Mouse (Mus musculus): ENCODE measurements around the gene Cog5. TPM values are rescaled to one million over a fixed set of nuclear protein-coding genes. Genes with fewer than 3 reads are reported as not detected.

The Cog5 gene
- polyA plus RNA-seq, 1 experiment from 2014 or later: 27.6 TPM

GRCm38 (mm10) chr12:31862668-31863538 is 208.2 kb downstream of the Cog5 start:
- Histone ChIP-seq H3K4me2 (replicated peaks; ENCODE audit: low read depth, low read length) (no peak overlapping the region), H3K9ac (replicated peaks; ENCODE audit: low read length) (no peak overlapping the region), H3K36me3 (ENCODE audit: insufficient read depth, low read length) (no peaks in the 10 kb centered on the region), H3K4me1 (ENCODE audit: insufficient read depth, low read length) (no peaks in the 10 kb centered on the region), H3K4me3 (ENCODE audit: low read length) (no peak overlapping the region), H3K27ac (ENCODE audit: low read length) (no peak overlapping the region), H3K9me3 (ENCODE audit: low read length) (no peaks in the 10 kb centered on the region), H3K27me3 (ENCODE audit: insufficient read depth, low read length) (no peaks in the 10 kb centered on the region)
- no peak for ATAC-seq (ENCODE audit: low FRiP score, low TSS enrichment)
- 91% methylated on average over 16 of the region's 16 CpGs for WGBS

- Histone ChIP-seq H3K4me3 (ENCODE audit: low read length) (no peak overlapping the region), H3K27ac (ENCODE audit: low read length) (no peak overlapping the region), H3K4me2 (replicated peaks; ENCODE audit: low read depth, low read length) (no peak overlapping the region), H3K27me3 (ENCODE audit: insufficient read depth, low read length) (no peaks in the 10 kb centered on the region), H3K9me3 (ENCODE audit: low read length) (no peaks in the 10 kb centered on the region), H3K9ac (replicated peaks; ENCODE audit: low read length) (no peak overlapping the region), H3K4me1 (ENCODE audit: insufficient read depth, low read length) (no peaks in the 10 kb centered on the region), H3K36me3 (ENCODE audit: insufficient read depth, low read length) (no peaks in the 10 kb centered on the region)
- WGBS: 85% methylated on average over 4 of the region's 4 CpGs
- ATAC-seq (ENCODE audit: low FRiP score, low TSS enrichment): no peak
Observed at GRCm38 (mm10) chr12:31876775-31877174, 222.1 kb downstream of the Cog5 start.

- WGBS: 52% methylated on average over 1 of the region's 1 CpGs
- no peaks in the 10 kb centered on the region for H3K27me3 ChIP-seq (ENCODE audit: insufficient read depth, low read length)
- no peak overlapping the region for H3K4me3 ChIP-seq (ENCODE audit: low read length)
- no peaks in the 10 kb centered on the region for H3K4me1 ChIP-seq (ENCODE audit: insufficient read depth, low read length)
- H3K4me2 ChIP-seq (replicated peaks; ENCODE audit: low read depth, low read length): no peak overlapping the region
- no peaks in the 10 kb centered on the region for H3K9me3 ChIP-seq (ENCODE audit: low read length)
- H3K9ac ChIP-seq (replicated peaks; ENCODE audit: low read length): no peak overlapping the region
- H3K27ac ChIP-seq (ENCODE audit: low read length): no peak overlapping the region
- H3K36me3 ChIP-seq (ENCODE audit: insufficient read depth, low read length): peaks cover 10% of the 10 kb centered on the region; the same call in 1 of the 2 replicates
- no peak for ATAC-seq (ENCODE audit: low FRiP score, low TSS enrichment)
Observed at GRCm38 (mm10) chr12:31882736-31883135, 228.1 kb downstream of the Cog5 start.

GRCm38 (mm10) chr12:31884365-31884764 is 229.7 kb downstream of the Cog5 start:
- 94% methylated on average over 4 of the region's 4 CpGs for WGBS
- no peak overlapping the region for H3K9ac ChIP-seq (replicated peaks; ENCODE audit: low read length)
- ATAC-seq (ENCODE audit: low FRiP score, low TSS enrichment): no peak

GRCm38 (mm10) chr12:31885084-31885483 is 230.4 kb downstream of the Cog5 start:
- Histone ChIP-seq H3K4me3 (ENCODE audit: low read length) (no peak overlapping the region), H3K27me3 (ENCODE audit: insufficient read depth, low read length) (no peaks in the 10 kb centered on the region), H3K4me2 (replicated peaks; ENCODE audit: low read depth, low read length) (no peak overlapping the region), H3K4me1 (ENCODE audit: insufficient read depth, low read length) (no peaks in the 10 kb centered on the region), H3K36me3 (ENCODE audit: insufficient read depth, low read length) (peaks cover 14% of the 10 kb centered on the region; the same call in 1 of the 2 replicates), H3K27ac (ENCODE audit: low read length) (no peak overlapping the region), H3K9me3 (ENCODE audit: low read length) (no peaks in the 10 kb centered on the region), H3K9ac (replicated peaks; ENCODE audit: low read length) (no peak overlapping the region)
- ATAC-seq (ENCODE audit: low FRiP score, low TSS enrichment): no peak
- 83% methylated on average over 4 of the region's 4 CpGs for WGBS

More at GRCm38 (mm10) chr12:31884365-31884764, 229.7 kb downstream of the Cog5 start:
- Histone ChIP-seq H3K9me3 (ENCODE audit: low read length) (no peaks in the 10 kb centered on the region), H3K27ac (ENCODE audit: low read length) (no peak overlapping the region), H3K4me2 (replicated peaks; ENCODE audit: low read depth, low read length) (no peak overlapping the region), H3K36me3 (ENCODE audit: insufficient read depth, low read length) (peaks cover 10% of the 10 kb centered on the region; the same call in 1 of the 2 replicates), H3K4me1 (ENCODE audit: insufficient read depth, low read length) (no peaks in the 10 kb centered on the region), H3K27me3 (ENCODE audit: insufficient read depth, low read length) (no peaks in the 10 kb centered on the region), H3K4me3 (ENCODE audit: low read length) (no peak overlapping the region)

- H3K9ac ChIP-seq (replicated peaks; ENCODE audit: low read length): no peak overlapping the region
- 94% methylated on average over 11 of the region's 11 CpGs for WGBS
- ATAC-seq (ENCODE audit: low FRiP score, low TSS enrichment): no peak
Observed at GRCm38 (mm10) chr12:31885844-31886606, 231.4 kb downstream of the Cog5 start.

GRCm38 (mm10) chr12:31890685-31891084 is 236.0 kb downstream of the Cog5 start:
- H3K27ac ChIP-seq (ENCODE audit: low read length): no peak overlapping the region
- H3K4me1 ChIP-seq (ENCODE audit: insufficient read depth, low read length): no peaks in the 10 kb centered on the region
- no peak for ATAC-seq (ENCODE audit: low FRiP score, low TSS enrichment)
- no peak overlapping the region for H3K4me2 ChIP-seq (replicated peaks; ENCODE audit: low read depth, low read length)
- no peaks in the 10 kb centered on the region for H3K27me3 ChIP-seq (ENCODE audit: insufficient read depth, low read length)
- peaks cover 14% of the 10 kb centered on the region; the same call in 1 of the 2 replicates for H3K36me3 ChIP-seq (ENCODE audit: insufficient read depth, low read length)
- H3K9me3 ChIP-seq (ENCODE audit: low read length): no peaks in the 10 kb centered on the region
- H3K9ac ChIP-seq (replicated peaks; ENCODE audit: low read length): no peak overlapping the region
- H3K4me3 ChIP-seq (ENCODE audit: low read length): no peak overlapping the region
- WGBS: 77% methylated on average over 6 of the region's 6 CpGs

More at GRCm38 (mm10) chr12:31885844-31886606, 231.4 kb downstream of the Cog5 start:
- H3K9me3 ChIP-seq (ENCODE audit: low read length): no peaks in the 10 kb centered on the region
- H3K27me3 ChIP-seq (ENCODE audit: insufficient read depth, low read length): no peaks in the 10 kb centered on the region
- H3K36me3 ChIP-seq (ENCODE audit: insufficient read depth, low read length): peaks cover 14% of the 10 kb centered on the region; the same call in 1 of the 2 replicates
- H3K4me3 ChIP-seq (ENCODE audit: low read length): no peak overlapping the region
- H3K4me1 ChIP-seq (ENCODE audit: insufficient read depth, low read length): no peaks in the 10 kb centered on the region
- no peak overlapping the region for H3K4me2 ChIP-seq (replicated peaks; ENCODE audit: low read depth, low read length)
- H3K27ac ChIP-seq (ENCODE audit: low read length): no peak overlapping the region

GRCm38 (mm10) chr12:31892079-31892478 is 237.4 kb downstream of the Cog5 start:
- H3K4me2 ChIP-seq (replicated peaks; ENCODE audit: low read depth, low read length): no peak overlapping the region
- H3K4me1 ChIP-seq (ENCODE audit: insufficient read depth, low read length): no peaks in the 10 kb centered on the region
- H3K9ac ChIP-seq (replicated peaks; ENCODE audit: low read length): no peak overlapping the region
- no peak overlapping the region for H3K4me3 ChIP-seq (ENCODE audit: low read length)
- no peak for ATAC-seq (ENCODE audit: low FRiP score, low TSS enrichment)
- H3K27me3 ChIP-seq (ENCODE audit: insufficient read depth, low read length): no peaks in the 10 kb centered on the region
- no peaks in the 10 kb centered on the region for H3K9me3 ChIP-seq (ENCODE audit: low read length)
- peaks cover 6% of the 10 kb centered on the region; the same call in 1 of the 2 replicates for H3K36me3 ChIP-seq (ENCODE audit: insufficient read depth, low read length)
- no peak overlapping the region for H3K27ac ChIP-seq (ENCODE audit: low read length)

- WGBS: 87% methylated on average over 7 of the region's 7 CpGs
- no peaks in the 10 kb centered on the region for H3K4me1 ChIP-seq (ENCODE audit: insufficient read depth, low read length)
- no peak overlapping the region for H3K9ac ChIP-seq (replicated peaks; ENCODE audit: low read length)
- no peaks in the 10 kb centered on the region for H3K27me3 ChIP-seq (ENCODE audit: insufficient read depth, low read length)
- 0 out of 2 replicates have a peak, but pooled peaks cover 3% of the 10 kb centered on the region for H3K36me3 ChIP-seq (ENCODE audit: insufficient read depth, low read length)
- no peak overlapping the region for H3K27ac ChIP-seq (ENCODE audit: low read length)
- no peaks in the 10 kb centered on the region for H3K9me3 ChIP-seq (ENCODE audit: low read length)
- H3K4me2 ChIP-seq (replicated peaks; ENCODE audit: low read depth, low read length): no peak overlapping the region
- no peak for ATAC-seq (ENCODE audit: low FRiP score, low TSS enrichment)
- no peak overlapping the region for H3K4me3 ChIP-seq (ENCODE audit: low read length)
Observed at GRCm38 (mm10) chr12:31892771-31893170, 238.1 kb downstream of the Cog5 start.

Measured in kidney, embryonic 16.5 days (tissue).